Mouse (Mus musculus) lung, adult 2 months (tissue): ENCODE results near the gene Exoc2.

Source experiments
- CTCF ChIP-seq: fragments of 200-500 bp; IDR thresholded peaks from 2 replicates; pipeline ENCODE4 v1.5.1; 2011; ENCODE audit warnings: mild to moderate bottlenecking, low read length, control low read depth; ENCODE audit not compliant: insufficient read depth
- POLR2A ChIP-seq: fragments of 200-500 bp; IDR thresholded peaks from 2 replicates; pipeline ENCODE4 v1.6.1; 2011; ENCODE audit warnings: low read depth, mild to moderate bottlenecking, control low read depth, low read length, borderline replicate concordance; ENCODE audit errors: extremely low read depth

DNA sequence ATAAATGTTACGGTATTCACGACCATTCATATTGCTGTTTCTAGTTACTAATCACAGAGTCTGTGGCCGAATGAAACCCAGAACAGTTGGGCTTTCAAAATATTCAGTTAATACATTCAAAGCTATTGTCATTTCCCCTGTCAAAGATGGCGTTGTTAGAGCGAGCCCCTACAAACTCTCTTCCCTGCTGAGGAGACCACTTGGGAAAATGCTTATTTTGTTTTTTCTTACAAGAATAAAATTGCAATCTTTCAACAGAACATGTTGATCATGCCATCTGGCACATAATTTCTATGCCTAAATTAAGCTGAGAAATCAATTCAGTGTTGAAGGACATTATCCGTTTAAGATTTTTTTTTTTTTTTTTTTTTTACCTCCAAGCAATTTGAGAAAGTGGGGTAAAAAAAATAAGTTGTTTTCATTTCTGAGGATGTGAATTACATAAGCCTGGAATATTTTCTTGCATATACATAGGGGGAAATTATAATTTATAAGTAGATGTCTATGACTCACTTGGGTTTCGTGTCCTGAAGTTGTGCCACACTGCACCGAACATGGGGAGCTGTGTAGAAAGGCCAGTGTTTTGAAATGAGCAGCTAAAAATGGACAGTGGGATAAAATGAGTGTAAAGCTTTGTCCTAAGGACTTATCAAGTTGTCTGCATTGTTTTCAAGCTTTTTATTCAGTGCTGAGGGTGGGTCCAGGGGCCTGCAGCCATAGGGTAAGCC lies 23.8 kb upstream of the Exoc2 start:
- TF ChIP-seq CTCF (no peak), POLR2A (no peak)
